Mouse (Mus musculus) kidney, adult 10 weeks (tissue): ENCODE measurements around the gene Olfr1444. TPM values are rescaled to one million over a fixed set of nuclear protein-coding genes. Genes with fewer than 3 reads are reported as not detected.

Source experiments
- polyA plus RNA-seq: library from polyadenylated mRNA; stranded (reverse); fragments of 350-450 nt; fragmentation: Illumina TruSeq; extraction: RNeasy Lipid Tissue Mini Kit (QIAGEN cat#74804); gene quantifications from one replicate; pipeline ENCODE4 v1.2.3, GENCODE M21; 2014; ENCODE audit warnings: low read depth, low replicate concordance

Gene Olfr1444
- polyA plus RNA-seq, result not detected

DNA sequence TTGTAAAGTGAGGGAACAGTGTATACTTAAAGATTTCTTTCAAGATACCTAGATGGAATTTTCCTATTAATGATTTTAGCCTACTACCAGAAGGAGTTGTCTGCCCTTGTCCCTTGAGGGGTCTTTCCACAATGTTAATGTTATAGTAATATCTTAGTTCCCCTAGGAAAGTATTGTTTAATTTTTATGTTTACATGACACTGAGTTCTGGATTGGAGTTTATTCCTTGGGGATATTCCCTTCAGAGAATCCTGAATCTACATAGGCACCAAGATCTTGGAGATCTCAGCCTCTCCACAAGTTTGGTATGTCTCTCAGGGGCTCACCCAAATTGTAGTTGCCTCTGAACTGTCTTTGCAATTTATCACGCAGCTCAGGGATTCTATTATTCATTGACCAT, at the start of gene Olfr1444:
Gene Olfr1444, plus strand, starts transcription at position 301 of the 400 bp plus-strand sequence.

GRCm38 (mm10) chr19:12846382-12846781, 10.7 kb upstream of the Olfr1444 start, which contains the start of gene Gm5244:
TSS of gene Gm5244 (plus strand) at chr19:12846682.

DNA sequence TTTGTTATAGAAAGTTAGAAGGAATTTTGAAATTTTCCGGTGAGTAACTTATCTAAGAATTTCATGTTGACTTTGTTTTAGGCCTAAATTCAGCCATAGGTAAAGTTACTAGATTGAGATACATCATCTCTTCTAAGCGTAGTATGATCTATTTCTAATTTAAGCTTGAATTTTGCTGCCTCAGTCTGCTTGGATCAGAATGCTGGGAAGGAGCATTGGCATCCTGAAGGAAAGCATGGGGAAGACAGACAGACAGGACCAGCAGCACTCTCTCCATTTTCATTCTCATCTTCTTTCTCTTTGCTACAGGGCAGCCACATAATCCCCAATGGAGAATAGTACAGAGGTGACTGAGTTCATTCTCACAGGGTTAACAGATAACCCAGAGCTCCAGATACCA, 26.5 kb downstream of the Olfr1444 start, which contains the start of gene Olfr1445:
Gene Olfr1445, plus strand, starts transcription at position 301 of the 400 bp plus-strand sequence.

DNA sequence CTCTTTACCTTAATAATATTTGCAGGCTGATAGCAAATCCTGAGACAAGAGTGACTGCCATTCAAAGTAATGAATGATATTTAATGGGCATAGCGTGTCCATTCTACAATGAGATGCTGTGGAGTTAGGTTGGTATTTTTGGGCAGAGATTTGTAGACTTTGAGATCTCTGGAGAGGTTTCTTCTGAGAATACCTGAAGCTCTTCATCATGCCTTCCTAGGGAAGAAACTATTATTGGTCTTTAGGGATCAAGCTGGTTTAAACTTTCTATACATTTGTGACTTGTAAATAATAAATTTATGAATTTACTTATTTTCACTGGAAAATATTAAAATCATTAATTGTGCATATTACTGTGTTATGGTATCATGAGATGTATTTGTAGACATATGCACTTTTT, 36.3 kb downstream of the Olfr1444 start, which contains the start of gene Olfr1446:
Gene Olfr1446, minus strand, starts transcription at position 101 of the 400 bp plus-strand sequence.

GRCm38 (mm10) chr19:12903643-12904042, 46.6 kb downstream of the Olfr1444 start, which contains the start of gene Olfr1447:
TSS of gene Olfr1447 (minus strand) at chr19:12903743.

Other genes starting within 250 kb of the Olfr1444 start
- 2,240 TPM for gene Glyat, start 224.0 kb upstream of the Olfr1444 start, polyA plus RNA-seq
- gene Olfr1442, start 186.8 kb upstream of the Olfr1444 start, polyA plus RNA-seq, result 1.2 TPM
- not detected for gene Olfr1443, start 179.2 kb upstream of the Olfr1444 start, polyA plus RNA-seq
- 3,688 TPM for gene Keg1, start 161.5 kb upstream of the Olfr1444 start, polyA plus RNA-seq
- 3.8 TPM for gene Cntf, start 91.7 kb upstream of the Olfr1444 start, polyA plus RNA-seq
- gene Zfp91, start 61.2 kb upstream of the Olfr1444 start, polyA plus RNA-seq, result 134 TPM
- 1.3 TPM for gene Lpxn, start 61.1 kb upstream of the Olfr1444 start, polyA plus RNA-seq
- gene Gm5244, start 10.6 kb upstream of the Olfr1444 start, polyA plus RNA-seq, result not detected
- not detected for gene Olfr1445, start 26.6 kb downstream of the Olfr1444 start, polyA plus RNA-seq
- not detected for gene Olfr1446, start 36.2 kb downstream of the Olfr1444 start, polyA plus RNA-seq
- not detected for gene Olfr1447, start 46.5 kb downstream of the Olfr1444 start, polyA plus RNA-seq
- not detected for gene Olfr1448, start 67.1 kb downstream of the Olfr1444 start, polyA plus RNA-seq
- gene Olfr1449, start 73.6 kb downstream of the Olfr1444 start, polyA plus RNA-seq, result not detected
- gene Olfr1450, start 93.0 kb downstream of the Olfr1444 start, polyA plus RNA-seq, result not detected
- not detected for gene Olfr1451, start 137.7 kb downstream of the Olfr1444 start, polyA plus RNA-seq
- not detected for gene Olfr1453, start 171.0 kb downstream of the Olfr1444 start, polyA plus RNA-seq
- not detected for gene Olfr1454, start 203.3 kb downstream of the Olfr1444 start, polyA plus RNA-seq
- not detected for gene Olfr1457, start 240.6 kb downstream of the Olfr1444 start, polyA plus RNA-seq
- gene Olfr1458, start 249.5 kb downstream of the Olfr1444 start, polyA plus RNA-seq, result not detected